Mouse (Mus musculus) urinary bladder, postnatal 25 days (tissue): Measurements from ENCODE around the gene Slc1a2.

ENCODE experiments used
- DNase-seq: peaks from one replicate; pipeline ENCODE4 v3.0.0; 2022; ENCODE audit warnings: low spot score

Gene Slc1a2

DNA sequence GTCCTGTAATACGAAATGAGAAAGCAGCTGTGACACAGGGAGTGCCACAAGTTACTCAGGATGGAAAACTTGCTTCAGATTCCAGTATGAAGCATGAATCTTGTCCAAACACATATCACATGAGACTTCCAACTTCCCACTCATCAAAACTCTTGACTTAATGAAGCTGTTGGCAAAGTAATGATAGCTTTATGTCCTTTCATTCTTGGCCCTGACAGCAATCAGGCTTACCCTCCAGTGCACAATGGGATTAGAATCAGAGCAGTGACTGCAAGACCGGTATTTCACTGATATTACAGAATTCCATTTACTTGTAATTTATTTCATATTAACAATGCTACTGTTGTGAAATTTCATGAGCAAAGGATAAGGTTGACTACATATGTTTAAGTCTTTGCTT, 105.5 kb downstream of the Slc1a2 start:
- no peak for DNase-seq

DNA sequence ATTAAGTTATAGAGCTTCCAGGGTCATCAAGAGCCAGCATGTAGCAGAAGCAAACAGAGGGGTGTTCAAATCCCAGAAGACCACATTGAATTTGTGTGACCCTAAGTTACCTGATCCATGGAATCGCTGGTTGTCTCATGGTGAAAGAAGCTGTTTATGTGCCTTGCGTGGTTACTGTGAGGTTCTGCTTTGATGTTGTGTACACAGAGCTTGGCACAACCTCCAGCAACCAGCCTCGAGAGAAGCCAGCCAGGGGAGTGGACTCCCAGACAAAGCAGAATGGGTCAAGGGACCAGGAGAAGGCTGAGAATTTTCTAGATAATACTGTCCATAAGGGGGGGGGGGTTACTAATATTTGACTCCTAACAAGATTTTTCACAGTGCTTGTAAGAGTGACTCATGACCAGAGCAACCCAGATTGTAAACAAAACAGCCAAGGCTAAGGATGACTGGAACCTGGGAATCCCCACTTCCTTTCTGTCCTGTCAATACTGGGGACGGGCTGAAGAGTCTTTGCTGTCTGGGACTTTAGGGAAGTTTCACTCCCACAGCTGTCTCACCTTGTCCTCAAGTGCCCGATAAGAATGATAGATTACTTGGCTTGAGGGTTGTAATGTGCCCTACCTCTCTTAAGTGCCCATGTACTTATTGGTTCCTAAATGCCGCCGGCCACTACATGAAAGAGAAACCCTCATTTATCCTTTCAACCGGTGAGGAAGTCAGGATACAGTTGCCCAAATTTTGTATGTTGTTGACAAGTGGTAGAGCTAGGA, 106.3 kb downstream of the Slc1a2 start:
- no peak for DNase-seq

DNA sequence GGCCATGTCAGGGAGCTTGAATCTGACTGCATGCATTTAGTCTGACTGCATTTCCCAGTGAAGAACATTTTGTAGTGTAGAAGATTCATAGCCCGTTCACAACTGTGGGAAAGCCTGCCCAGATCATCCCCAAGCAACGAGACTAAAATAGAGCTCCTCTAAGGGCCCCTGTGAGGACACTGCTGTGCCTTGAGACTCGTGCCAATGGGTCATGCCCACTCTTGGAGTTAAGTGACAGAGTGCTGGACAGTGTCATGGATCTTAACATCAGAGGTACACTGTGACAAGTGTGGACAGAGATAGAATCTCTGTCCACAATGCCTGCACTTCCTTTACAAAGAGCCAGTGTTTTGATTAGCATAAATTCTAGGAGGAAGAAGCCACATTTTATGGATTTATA, 109.8 kb downstream of the Slc1a2 start:
- no peak for DNase-seq

DNA sequence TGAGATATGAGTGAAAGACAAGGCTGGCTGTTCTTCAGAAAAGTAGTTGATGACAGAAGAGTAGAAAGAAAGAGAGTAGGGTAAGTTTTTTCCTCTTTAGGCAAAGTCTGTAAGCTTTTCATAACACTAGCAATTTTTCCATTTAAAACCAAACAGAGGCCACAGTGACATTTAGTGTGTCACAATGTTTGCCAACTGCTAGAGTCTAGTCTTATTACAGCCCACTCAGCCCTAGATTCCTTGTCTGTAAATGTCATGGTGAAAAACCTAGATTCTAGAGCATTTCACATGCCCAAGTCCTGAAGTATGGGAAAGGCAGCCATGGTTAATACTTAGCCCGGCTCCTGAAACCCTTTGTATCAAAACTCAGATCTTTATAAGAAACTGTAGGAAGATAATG, 112.8 kb downstream of the Slc1a2 start:
- DNase-seq: no peak

DNA sequence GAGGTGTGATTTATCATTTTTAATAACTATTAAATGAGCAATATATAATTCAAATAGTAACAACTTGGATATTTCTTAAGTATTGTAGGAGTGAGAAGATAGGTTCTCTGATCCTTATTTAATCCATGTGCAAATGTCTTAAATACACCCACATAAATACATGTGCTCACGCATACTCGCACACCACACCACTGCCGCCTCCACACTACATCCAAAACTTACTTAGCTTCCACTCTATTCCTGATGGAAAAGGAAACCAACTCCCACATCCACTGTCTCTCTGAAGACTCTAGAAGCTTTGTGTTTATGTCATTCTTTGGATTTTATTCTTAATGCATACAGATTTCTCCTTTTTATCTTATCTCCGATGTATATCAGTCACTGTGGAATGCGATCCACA, 113.8 kb downstream of the Slc1a2 start:
- DNase-seq: no peak

DNA sequence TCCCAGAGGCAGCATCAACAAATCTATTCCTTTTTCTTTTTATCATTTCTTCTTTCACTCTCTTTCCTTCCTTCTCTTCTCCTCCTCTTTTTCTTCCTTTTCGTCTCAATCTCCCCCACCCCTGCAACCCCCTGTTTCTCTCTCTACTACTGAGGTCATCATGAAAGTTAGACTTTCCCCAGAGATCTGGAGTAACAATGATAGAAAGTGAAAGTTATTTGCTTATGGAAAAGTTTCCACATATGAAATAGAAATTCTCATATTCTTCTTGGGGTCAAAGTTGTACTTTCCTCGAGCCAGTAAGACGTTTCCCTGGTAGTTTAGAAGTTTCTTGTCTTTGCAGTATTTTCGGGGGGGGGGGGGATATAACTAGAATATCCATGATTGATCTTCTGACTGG, 116.2 kb downstream of the Slc1a2 start:
- DNase-seq: no peak

DNA sequence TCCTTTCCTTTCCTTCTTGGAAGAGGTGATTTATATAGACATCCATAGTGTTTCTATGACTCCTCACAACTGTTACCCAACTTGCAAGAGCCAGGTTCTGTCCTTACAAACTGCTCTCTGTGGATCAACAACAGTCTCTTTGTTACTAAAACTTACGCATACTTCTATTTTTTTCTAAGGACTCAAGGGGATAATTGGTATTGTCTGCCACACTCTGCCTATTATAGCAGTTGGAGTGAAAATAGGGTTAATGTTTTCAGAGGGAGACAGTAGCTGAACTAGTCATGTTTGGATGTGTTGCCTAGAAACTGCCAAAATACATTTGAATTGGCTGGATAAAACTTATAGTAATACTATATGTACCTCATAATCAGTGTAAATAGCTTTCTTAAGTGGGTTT, 117.1 kb downstream of the Slc1a2 start:
- DNase-seq: no peak

DNA sequence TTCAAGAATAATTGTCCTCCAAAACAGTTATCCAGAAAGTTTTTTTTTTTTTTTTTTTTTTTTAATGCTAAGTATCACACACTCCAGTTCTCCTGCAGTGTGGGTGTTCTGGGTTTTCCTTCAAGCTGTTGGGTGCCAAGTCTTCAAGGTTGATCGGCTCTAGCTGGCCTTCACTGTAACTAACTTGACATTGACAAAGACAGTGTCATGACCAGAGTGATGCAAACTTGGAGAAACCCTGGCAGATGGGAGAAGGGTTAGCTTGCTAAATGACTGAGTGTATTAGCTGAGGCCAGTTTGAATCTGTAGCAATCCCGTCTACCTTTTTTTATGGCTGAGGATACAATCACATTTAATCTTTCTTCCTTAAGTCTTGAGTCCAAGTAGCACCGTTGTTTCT, 119.7 kb downstream of the Slc1a2 start:
- no peak for DNase-seq

DNA sequence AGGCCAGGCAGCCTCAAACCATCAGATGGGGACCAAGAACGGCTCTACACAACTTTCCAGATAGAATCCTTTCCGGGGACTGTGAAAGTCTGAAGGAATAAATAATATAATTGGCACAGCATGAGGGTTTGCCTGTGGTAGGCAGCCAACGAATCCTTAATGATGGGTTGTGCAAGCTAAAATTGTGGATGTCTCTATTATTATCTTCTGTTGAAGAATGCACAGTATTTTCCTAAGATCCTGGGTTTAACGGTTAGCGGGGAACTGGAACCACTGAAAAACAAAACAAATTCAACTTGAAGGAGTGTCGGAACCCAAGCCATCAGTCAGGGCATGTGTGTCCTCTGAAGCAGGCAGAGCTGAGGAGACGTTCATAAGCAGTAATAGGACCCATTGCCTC, 124.3 kb downstream of the Slc1a2 start:
- DNase-seq: no peak

DNA sequence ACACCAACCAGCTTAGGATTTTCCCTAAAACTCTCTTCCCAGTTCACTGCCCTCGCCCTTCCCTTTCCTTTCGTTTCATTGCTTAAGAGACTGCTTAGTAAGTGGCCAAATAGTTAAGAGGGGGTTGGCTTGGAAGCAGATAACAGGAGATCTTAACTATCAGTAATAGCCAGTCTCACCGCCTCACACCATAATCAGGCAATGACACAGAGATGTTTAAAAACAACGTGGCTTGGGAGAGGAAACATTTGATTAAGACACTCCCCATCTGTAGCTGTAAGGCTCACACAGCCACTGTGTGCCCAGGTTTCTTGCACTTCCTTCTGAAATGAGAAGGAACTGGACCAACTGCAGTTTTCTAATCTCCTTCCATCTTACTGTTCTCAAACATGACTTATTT, 127.2 kb downstream of the Slc1a2 start:
- no peak for DNase-seq

DNA sequence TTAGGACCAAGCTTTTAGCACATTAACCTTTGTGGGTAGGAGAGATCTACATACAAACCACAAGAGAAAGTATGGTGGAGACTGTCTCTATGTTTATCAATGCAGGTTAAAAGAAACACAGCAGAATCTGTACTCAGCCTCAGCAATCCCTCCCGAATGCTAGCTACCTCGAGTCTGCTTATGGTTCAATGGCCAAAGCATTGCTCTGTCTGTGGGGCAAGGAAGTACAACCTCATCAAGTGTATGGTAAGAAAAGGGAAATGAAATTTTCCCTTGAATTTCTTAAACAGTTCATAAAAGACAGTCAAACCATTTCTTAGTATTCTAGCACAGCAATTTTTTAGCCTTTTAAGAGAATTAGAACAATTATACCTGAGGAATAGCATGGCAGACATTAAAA, 133.2 kb downstream of the Slc1a2 start:
- DNase-seq: no peak

DNA sequence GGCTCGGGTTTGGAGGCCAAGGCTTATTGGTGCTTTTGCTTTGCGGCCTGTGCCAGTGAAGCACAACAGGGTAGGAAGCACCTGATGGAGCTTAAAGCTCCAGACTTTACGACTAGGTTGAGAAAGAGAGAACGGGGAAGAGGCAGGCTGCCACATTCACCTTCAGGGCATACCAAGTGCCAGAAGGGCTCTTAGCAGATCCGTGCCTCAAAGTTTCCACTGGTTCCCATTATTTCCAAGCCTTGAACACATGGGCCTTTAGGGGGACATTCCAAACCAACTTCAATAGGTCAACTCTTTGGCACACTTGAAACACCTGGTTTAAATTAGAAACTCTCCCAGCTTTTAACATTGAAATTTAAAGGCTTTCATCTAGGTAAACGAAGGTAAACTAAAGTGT, 134.3 kb downstream of the Slc1a2 start:
- DNase-seq: no peak

DNA sequence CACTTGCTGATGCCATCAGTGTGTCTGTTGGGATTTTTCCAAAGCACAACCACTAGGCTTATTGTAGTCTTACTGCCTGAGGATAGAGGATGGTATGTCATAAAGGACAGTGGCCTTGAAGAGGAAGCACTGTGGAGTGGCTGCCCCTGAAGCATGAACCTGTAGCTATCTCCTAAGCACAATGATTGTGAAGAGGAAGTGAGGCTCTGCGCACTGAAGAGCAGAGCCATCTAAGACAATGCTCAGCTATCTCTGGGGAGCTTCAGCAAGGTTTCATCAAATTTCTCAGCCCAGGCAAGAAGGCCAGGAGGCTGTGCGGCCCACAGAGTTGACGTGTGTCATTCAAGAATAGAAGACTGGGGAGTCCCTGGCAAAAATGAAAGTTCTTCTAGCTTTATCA, 136.6 kb downstream of the Slc1a2 start:
- no peak for DNase-seq

DNA sequence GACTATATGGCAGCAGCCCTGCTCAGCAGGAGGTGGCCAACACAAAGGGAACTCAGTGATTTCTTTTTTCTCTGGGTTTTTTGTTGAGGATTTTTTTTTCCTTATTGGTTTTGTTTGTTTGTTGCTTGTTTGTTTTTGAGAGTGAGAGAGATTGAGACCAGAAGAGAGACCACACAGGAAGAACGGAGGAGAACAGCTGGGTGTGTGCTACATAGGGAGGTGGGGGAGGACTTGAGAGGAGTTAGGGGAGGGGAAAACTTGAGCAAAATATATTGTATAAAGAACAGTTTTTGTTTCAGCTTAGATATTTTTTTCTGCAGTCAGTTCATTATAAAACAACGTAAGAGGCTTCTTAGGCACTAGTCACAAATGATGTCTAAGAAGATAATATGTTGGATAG, 139.7 kb downstream of the Slc1a2 start:
- DNase-seq: no peak

DNA sequence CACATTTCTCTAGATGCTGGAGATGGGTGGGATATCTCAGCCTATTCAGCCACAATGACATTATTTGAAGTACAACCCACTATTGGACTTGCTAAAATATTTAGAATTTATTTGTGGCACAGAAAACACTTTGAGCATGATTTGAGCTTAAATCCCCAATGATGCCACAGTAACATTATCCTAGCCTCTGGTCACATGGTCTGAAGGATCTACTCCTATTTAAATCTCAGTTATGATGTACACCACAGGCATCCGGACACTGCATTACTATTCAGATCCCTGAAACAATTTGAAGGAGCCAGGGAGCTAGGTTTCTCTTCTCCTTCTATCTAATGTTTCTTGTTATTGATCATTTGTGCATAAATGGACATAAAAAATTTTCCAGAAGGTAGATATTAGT, 143.4 kb downstream of the Slc1a2 start:
- DNase-seq: no peak

DNA sequence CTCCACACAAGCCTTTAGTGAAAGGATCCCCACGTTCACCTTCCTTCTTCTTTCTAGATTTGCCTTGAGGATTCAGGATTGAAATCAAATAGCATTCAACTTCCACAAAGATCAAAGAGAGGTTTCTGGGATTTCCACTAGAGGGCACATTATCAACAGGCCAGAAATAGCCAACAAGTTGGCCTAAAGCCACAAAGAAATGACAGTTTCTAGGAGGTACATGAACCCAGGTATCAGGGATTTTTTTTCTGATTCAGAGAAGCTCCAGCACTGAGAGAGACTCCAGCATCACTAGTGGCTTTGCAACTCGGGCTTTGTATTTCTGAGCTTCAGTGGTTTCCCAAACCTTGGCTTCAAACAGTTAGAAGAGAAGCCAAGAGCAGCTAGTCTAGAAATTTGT, 145.7 kb downstream of the Slc1a2 start:
- no peak for DNase-seq

DNA sequence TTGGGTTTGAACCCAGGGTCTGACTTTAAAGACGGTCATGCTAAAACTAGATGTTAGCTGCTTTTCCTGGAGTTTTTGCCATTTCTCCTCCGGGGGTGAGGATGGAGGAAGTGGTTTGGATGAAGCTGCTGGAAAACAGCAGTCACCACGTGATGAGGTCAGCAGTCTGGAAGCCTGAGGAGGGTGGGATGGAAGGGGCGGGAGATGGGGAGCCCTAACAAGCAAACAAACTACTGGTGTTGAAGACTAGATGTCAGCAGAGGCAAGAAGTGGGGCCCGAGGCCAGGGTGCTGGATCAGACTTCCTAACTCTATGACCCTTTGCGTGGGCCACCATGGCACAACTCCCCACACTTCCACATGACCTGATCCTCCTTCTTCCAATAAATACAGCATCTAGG, 146.8 kb downstream of the Slc1a2 start:
- DNase-seq: no peak

DNA sequence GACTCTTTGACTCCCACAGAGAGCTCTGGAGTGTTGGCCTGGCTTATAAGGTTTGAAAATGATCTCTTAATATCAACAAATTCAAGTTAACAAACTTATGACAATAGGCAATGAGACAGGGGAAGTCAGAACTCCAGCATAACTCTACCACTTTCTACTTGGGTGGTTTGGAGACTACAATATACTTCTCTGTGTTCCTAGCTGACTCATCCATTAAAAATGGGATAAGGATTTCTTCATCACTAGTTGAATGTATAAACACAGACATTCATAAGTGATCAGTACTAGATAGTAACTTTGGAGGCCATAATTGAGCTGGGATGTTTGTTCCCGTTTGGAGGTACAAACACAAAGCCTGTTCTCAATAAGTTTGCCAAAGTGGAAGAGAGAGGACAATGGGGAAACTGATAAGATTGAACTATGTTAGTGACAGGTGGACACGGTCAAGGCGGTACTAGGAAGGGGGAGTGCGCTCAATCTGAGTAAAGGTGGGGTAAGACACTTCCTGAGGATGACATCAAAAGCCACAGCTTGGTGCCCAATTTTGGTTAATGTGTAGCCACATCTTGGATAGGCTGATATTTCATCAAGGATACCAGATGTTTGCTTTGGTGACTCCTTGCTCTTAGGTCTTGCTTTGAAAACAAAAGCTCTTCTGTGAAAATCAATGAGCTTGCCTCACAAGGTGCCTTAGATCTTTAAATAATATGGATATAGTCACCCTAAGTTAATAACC, 147.5 kb downstream of the Slc1a2 start:
- DNase-seq: no peak

DNA sequence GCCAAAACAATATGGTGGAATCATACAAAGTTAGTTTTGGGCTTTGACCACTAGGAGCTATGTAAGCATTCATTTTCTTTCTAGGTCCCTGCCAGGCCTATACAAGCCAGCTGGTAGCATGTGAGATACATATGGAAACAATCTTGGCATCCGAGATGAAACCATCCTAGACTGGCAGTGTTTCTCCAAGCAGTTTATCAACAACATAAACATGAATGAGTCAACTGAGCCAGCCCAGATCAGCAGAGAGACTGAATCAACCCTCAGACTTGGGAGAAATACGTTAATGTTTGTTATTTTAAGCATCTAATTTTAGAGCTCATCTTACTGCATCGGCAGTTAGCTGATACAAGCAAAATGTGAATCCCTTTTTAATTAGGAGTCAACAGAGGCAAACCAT, 149.2 kb downstream of the Slc1a2 start:
- DNase-seq: no peak

DNA sequence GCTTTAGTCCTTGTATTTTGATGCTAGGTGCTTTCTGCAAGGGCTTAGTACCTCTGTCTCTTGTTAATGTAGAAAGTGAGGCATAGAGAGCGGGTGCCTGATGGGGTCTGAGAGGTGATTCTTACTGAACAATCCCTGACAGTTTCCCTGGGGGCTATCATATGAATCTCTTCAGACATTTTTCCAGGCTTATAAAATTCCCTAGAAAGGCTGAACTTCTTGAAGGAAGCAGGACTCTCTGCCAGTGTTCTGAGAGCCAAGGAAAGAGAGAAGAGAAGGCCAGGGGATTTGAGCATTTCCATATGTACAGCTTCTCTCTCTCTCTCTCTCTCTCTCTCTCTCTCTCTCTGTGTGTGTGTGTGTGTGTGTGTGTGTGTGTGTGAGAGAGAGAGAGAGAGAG, 151.0 kb downstream of the Slc1a2 start:
- DNase-seq: no peak

DNA sequence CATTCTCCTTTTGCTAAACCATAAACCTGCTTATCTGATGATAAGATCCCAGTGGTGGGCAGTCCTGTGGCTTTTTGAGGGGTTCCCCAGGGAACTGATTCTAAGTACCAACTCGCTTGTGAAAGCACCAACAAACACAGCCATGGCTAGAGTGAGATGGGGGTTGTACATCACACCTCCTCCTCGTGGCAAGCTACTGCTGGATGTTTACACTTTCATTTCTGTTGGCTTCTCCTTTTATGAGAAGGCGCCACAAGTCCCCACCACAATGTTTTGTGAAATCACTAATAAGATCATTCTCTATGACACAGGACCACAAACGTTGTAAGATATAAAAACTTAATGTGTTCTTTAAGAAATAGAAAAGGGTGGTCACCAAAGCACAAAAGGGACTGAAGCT, 154.3 kb downstream of the Slc1a2 start:
- DNase-seq: no peak

DNA sequence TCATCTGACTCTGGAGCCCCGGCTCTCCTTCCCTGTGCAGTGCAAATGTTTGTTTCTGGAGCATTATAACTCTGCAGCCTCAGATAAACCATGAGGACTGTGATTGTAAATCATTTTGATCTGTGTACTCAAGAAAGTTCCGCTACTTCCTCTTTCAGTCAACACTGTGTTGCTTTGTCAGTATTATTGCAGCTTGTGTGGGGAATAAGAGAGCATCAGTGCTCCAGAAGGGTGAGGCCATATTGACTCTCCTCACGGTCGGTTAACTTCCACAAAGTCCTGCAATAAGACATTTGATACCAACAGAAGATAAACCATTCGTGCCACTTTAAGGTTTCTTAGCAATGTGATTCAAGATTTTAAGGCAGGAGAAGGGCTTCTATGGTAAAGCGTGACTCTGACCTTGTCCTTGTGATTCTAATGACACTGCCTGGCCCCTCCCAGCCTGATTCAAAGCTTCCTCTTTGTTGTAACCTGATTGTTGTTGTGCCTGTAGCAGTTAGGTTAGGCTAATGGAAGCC, 156.9 kb downstream of the Slc1a2 start:
- no peak for DNase-seq

DNA sequence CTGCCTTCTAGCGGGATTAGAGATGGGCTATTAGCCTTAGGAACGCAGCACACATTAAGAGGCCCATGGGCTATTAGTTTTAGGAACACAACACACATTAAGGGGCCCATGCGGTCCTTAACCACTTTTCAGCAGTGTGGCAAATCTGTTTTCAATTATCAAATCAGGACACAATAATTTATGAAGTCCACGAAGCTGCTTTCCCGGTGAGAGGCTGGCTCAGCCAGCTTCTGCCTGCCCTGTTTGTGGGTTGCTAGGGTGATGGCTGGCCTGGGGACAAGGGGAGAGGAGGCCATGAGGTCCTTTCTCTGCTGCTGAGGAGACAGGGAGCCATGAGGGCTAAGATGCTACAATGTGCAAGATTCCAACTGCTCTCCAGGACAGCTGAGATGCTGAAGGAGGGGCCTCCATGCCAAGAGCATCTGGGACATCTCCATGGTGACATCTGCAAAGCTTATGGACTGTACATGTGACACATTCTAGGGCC, 161.8 kb downstream of the Slc1a2 start:
- DNase-seq: no peak

DNA sequence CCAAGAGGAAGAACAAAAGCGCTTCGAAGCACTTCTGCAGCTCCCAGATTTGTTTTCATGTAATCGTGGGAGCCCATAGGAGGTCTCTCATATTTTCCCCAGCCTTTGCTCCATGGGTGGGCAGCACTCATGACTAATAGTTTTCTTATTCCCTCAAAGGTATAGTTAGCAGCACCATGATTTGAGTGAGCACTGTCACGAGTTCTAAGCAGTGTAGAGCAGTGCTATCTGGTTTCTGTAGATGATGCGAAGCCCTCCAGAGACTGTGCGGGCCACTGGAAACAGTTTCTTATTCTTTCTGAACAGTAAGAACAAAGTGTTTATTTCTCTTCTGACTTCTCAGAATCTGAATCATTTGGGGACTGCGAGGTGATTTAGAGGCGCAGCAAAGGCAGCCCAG, 162.3 kb downstream of the Slc1a2 start:
- no peak for DNase-seq
